Mouse (Mus musculus): ENCODE results near the gene Gpi1. TPM values are rescaled to one million over a fixed set of nuclear protein-coding genes. Genes with fewer than 3 reads are reported as not detected.

Gpi1 gene
- polyA plus RNA-seq, 1 experiment from 2014 or later, result 179 TPM

- Histone ChIP-seq H3K36me3 (ENCODE audit: control insufficient read depth, insufficient read depth) (peaks cover 20% of the 10 kb centered on the region), H3K9me3 (ENCODE audit: control insufficient read depth) (no peaks in the 10 kb centered on the region), H3K4me3 (ENCODE audit: low read depth, low read length) (peak overlapping the region; percentile 49), H3K4me2 (replicated peaks; ENCODE audit: low read depth) (peak overlapping the region; percentile 66), H3K27ac (ENCODE audit: low read depth, low read length) (peak overlapping the region; percentile 81), H3K27me3 (replicated peaks; ENCODE audit: control insufficient read depth, insufficient read depth, low read length) (no peaks in the 10 kb centered on the region), H3K4me1 (replicated peaks; ENCODE audit: control insufficient read depth, insufficient read depth, low read length) (no peaks in the 10 kb centered on the region), H3K9ac (ENCODE audit: low read depth, low read length) (peak overlapping the region; percentile 38)
- ATAC-seq, result peak; percentile 93
- WGBS, result under 1% methylated on average over 46 of the region's 46 CpGs
- 0 out of 2 replicates have a peak, but pooled peaks have one; percentile 8 for TF ChIP-seq CTCF (IDR thresholded peaks at IDR 0.05; ENCODE audit: low read depth)
Measured at GRCm38 (mm10) chr7:34233909-34234609, 3.9 kb upstream of the Gpi1 start.

GRCm38 (mm10) chr7:34232785-34233725 lies 2.9 kb upstream of the Gpi1 start:
- WGBS, result 41% methylated on average over 7 of the region's 7 CpGs
- H3K9me3 ChIP-seq (ENCODE audit: control insufficient read depth), result no peaks in the 10 kb centered on the region
- H3K27ac ChIP-seq (ENCODE audit: low read depth, low read length), result peak overlapping the region; percentile 81
- peaks cover 11% of the 10 kb centered on the region; the same call in 1 of the 2 replicates for H3K36me3 ChIP-seq (ENCODE audit: control insufficient read depth, insufficient read depth)
- ATAC-seq, result no peak
- peak overlapping the region; percentile 49; the same call in 1 of the 2 replicates for H3K4me3 ChIP-seq (ENCODE audit: low read depth, low read length)
- TF ChIP-seq CTCF (IDR thresholded peaks at IDR 0.05; ENCODE audit: low read depth), result no peak
- H3K4me1 ChIP-seq (replicated peaks; ENCODE audit: control insufficient read depth, insufficient read depth, low read length), result 0 out of 2 replicates have a peak, but pooled peaks cover 4% of the 10 kb centered on the region
- H3K9ac ChIP-seq (ENCODE audit: low read depth, low read length), result peak overlapping the region; percentile 38
- H3K4me2 ChIP-seq (replicated peaks; ENCODE audit: low read depth), result peak overlapping the region; percentile 66
- no peaks in the 10 kb centered on the region for H3K27me3 ChIP-seq (replicated peaks; ENCODE audit: control insufficient read depth, insufficient read depth, low read length)

- ATAC-seq, result 0 out of 2 replicates have a peak, but pooled peaks have one; percentile 2
- Histone ChIP-seq H3K27ac (ENCODE audit: low read depth, low read length) (peak overlapping the region; percentile 69; the same call in 1 of the 2 replicates), H3K4me1 (replicated peaks; ENCODE audit: control insufficient read depth, insufficient read depth, low read length) (0 out of 2 replicates have a peak, but pooled peaks cover 5% of the 10 kb centered on the region), H3K36me3 (ENCODE audit: control insufficient read depth, insufficient read depth) (peaks cover 23% of the 10 kb centered on the region; the same call in 1 of the 2 replicates), H3K4me3 (ENCODE audit: low read depth, low read length) (peak overlapping the region; percentile 72), H3K27me3 (replicated peaks; ENCODE audit: control insufficient read depth, insufficient read depth, low read length) (no peaks in the 10 kb centered on the region), H3K4me2 (replicated peaks; ENCODE audit: low read depth) (peak overlapping the region; percentile 79), H3K9ac (ENCODE audit: low read depth, low read length) (peak overlapping the region; percentile 69), H3K9me3 (ENCODE audit: control insufficient read depth) (no peaks in the 10 kb centered on the region)
- TF ChIP-seq CTCF (IDR thresholded peaks at IDR 0.05; ENCODE audit: low read depth), result no peak
- 0% methylated on average over 19 of the region's 19 CpGs for WGBS
Measured at GRCm38 (mm10) chr7:34229691-34230111, 435 bp downstream of the Gpi1 start.

- whole genome bisulfite sequencing, result 24% methylated on average over 5 of the region's 5 CpGs
- H3K4me1 ChIP-seq (replicated peaks; ENCODE audit: control insufficient read depth, insufficient read depth, low read length), result 0 out of 2 replicates have a peak, but pooled peaks cover 5% of the 10 kb centered on the region
- no peaks in the 10 kb centered on the region for H3K27me3 ChIP-seq (replicated peaks; ENCODE audit: control insufficient read depth, insufficient read depth, low read length)
- no peaks in the 10 kb centered on the region for H3K9me3 ChIP-seq (ENCODE audit: control insufficient read depth)
- peaks cover 25% of the 10 kb centered on the region; the same call in 1 of the 2 replicates for H3K36me3 ChIP-seq (ENCODE audit: control insufficient read depth, insufficient read depth)
- H3K27ac ChIP-seq (ENCODE audit: low read depth, low read length), result no peak overlapping the region
- peak overlapping the region; percentile 72 for H3K4me3 ChIP-seq (ENCODE audit: low read depth, low read length)
- no peak for ATAC-seq
- peak overlapping the region; percentile 69 for H3K9ac ChIP-seq (ENCODE audit: low read depth, low read length)
- H3K4me2 ChIP-seq (replicated peaks; ENCODE audit: low read depth), result peak overlapping the region; percentile 79
- no peak for TF ChIP-seq CTCF (IDR thresholded peaks at IDR 0.05; ENCODE audit: low read depth)
Measured at GRCm38 (mm10) chr7:34229153-34229552, 983 bp downstream of the Gpi1 start.

GRCm38 (mm10) chr7:34228641-34229040 lies 1.5 kb downstream of the Gpi1 start:
- Histone ChIP-seq H3K4me1 (replicated peaks; ENCODE audit: control insufficient read depth, insufficient read depth, low read length) (0 out of 2 replicates have a peak, but pooled peaks cover 5% of the 10 kb centered on the region), H3K36me3 (ENCODE audit: control insufficient read depth, insufficient read depth) (peaks cover 30% of the 10 kb centered on the region; the same call in 1 of the 2 replicates), H3K27ac (ENCODE audit: low read depth, low read length) (no peak overlapping the region), H3K9ac (ENCODE audit: low read depth, low read length) (no peak overlapping the region), H3K4me2 (replicated peaks; ENCODE audit: low read depth) (peak overlapping the region; percentile 79), H3K9me3 (ENCODE audit: control insufficient read depth) (no peaks in the 10 kb centered on the region), H3K4me3 (ENCODE audit: low read depth, low read length) (no peak overlapping the region), H3K27me3 (replicated peaks; ENCODE audit: control insufficient read depth, insufficient read depth, low read length) (no peaks in the 10 kb centered on the region)
- WGBS, result 24% methylated on average over 9 of the region's 9 CpGs
- TF ChIP-seq CTCF (IDR thresholded peaks at IDR 0.05; ENCODE audit: low read depth), result no peak
- ATAC-seq, result no peak

All from intestine, postnatal 0 days (tissue).